Mouse (Mus musculus) intestine, postnatal 0 days (tissue): ENCODE data around the gene Gpr19. TPM values are rescaled to one million over a fixed set of nuclear protein-coding genes. Genes with fewer than 3 reads are reported as not detected.

Experiments used
- ATAC-seq: fragments of 200-750 bp; cut with Nextera tagmentation; 2 replicates; pipeline ENCODE4 v1.8.0; 2017; ENCODE audit warnings: mild to moderate bottlenecking, moderate TSS enrichment, moderate library complexity
- H3K27ac ChIP-seq: fragments of 300-500 bp; sonication (generic); 2 replicates; pipeline ENCODE4 v1.5.1; 2014; ENCODE audit warnings: mild to moderate bottlenecking, low read depth, low read length, moderate library complexity
- H3K27me3 ChIP-seq: fragments of 300-500 bp; sonication (generic); replicated peaks from 2 replicates; pipeline ENCODE4 v1.6.1; 2014; ENCODE audit warnings: low read length, mixed read lengths; ENCODE audit not compliant: control insufficient read depth, insufficient read depth
- H3K36me3 ChIP-seq: fragments of 300-500 bp; sonication (generic); 2 replicates; pipeline ENCODE4 v1.6.1; 2014; ENCODE audit warnings: mild to moderate bottlenecking, moderate library complexity; ENCODE audit not compliant: control insufficient read depth, insufficient read depth
- H3K4me1 ChIP-seq: fragments of 300-500 bp; sonication (generic); replicated peaks from 2 replicates; pipeline ENCODE4 v1.6.1; 2014; ENCODE audit warnings: antibody characterized with exemption, low read length, mixed read lengths; ENCODE audit not compliant: control insufficient read depth, insufficient read depth
- H3K4me2 ChIP-seq: fragments of 300-500 bp; sonication (generic); replicated peaks from 2 replicates; pipeline ENCODE4 v1.6.1; 2014; ENCODE audit warnings: low read depth, mild to moderate bottlenecking, moderate library complexity
- H3K4me3 ChIP-seq: fragments of 300-500 bp; sonication (generic); 2 replicates; pipeline ENCODE4 v1.5.1; 2014; ENCODE audit warnings: low read depth, low read length
- H3K9ac ChIP-seq: fragments of 300-500 bp; sonication (generic); 2 replicates; pipeline ENCODE4 v1.6.1; 2014; ENCODE audit warnings: mild to moderate bottlenecking, low read depth, low read length
- H3K9me3 ChIP-seq: fragments of 300-500 bp; sonication (generic); 2 replicates; pipeline ENCODE4 v1.6.1; 2016; ENCODE audit warnings: mixed run types; ENCODE audit not compliant: control insufficient read depth
- CTCF ChIP-seq: sonication (generic); IDR thresholded peaks from 2 replicates; pipeline ENCODE4 v1.5.1; 2016; ENCODE audit warnings: low read depth, mild to moderate bottlenecking, control low read depth, antibody characterized with exemption, moderate library complexity
- WGBS: fragments of 180-500 bp; shearing (Covaris S2); extraction: QIAGEN DNeasy Blood & Tissue Kit; methylation state at CpG from one replicate; pipeline ENCODE4 v1.1.7; 2014; 5-methylcytosine and 5-hydroxymethylcytosine counted together
- polyA plus RNA-seq: library from polyadenylated mRNA; unstranded; fragments of >200 nt; fragmentation: Nextera tagmentation; extraction: Ambion mirVana; gene quantifications from 2 replicates; pipeline ENCODE4 v1.2.1, GENCODE M21; 2015

The Gpr19 gene
- 6.5 and 7.3 TPM in 2 replicates for polyA plus RNA-seq

- Histone ChIP-seq H3K9me3 (no peaks in the 10 kb centered on the region), H3K27ac (peak within 1 kb of the TSS; percentile 97), H3K27me3 (no peaks in the 10 kb centered on the region), H3K4me1 (peaks cover 4% of the 10 kb centered on the region), H3K4me3 (peak within 1 kb of the TSS; percentile 43), H3K9ac (peak within 1 kb of the TSS; percentile 60), H3K4me2 (peak within 1 kb of the TSS; percentile 73), H3K36me3 (no peaks in the 10 kb centered on the region)
- ATAC-seq, result peak; percentile 96
- TF ChIP-seq CTCF, result peak; percentile 54
- WGBS, result under 1% methylated on average over 51 of the region's 51 CpGs
These were observed at the start of gene Gpr19 for GRCm38 (mm10) chr6:134898095-134898965. TSS of gene Gpr19 (minus strand) at chr6:134898578.

GRCm38 (mm10) chr6:134947311-134948087, 49.1 kb upstream of the Gpr19 start:
- H3K4me1 ChIP-seq, result no peaks in the 10 kb centered on the region
- H3K27me3 ChIP-seq, result no peaks in the 10 kb centered on the region
- peak; percentile 77 for TF ChIP-seq CTCF
- H3K9ac ChIP-seq, result no peak overlapping the region
- H3K9me3 ChIP-seq, result no peaks in the 10 kb centered on the region
- no peak overlapping the region for H3K4me3 ChIP-seq
- no peak overlapping the region for H3K27ac ChIP-seq
- H3K4me2 ChIP-seq, result no peak overlapping the region; the same call in 1 of the 2 replicates
- 48% methylated on average over 13 of the region's 13 CpGs for WGBS
- ATAC-seq, result no peak
- H3K36me3 ChIP-seq, result no peaks in the 10 kb centered on the region; the same call in 1 of the 2 replicates

GRCm38 (mm10) chr6:134946858-134947257, 48.5 kb upstream of the Gpr19 start:
- H3K4me2 ChIP-seq, result no peak overlapping the region; the same call in 1 of the 2 replicates
- WGBS, result 73% methylated on average over 9 of the region's 9 CpGs
- no peak overlapping the region for H3K4me3 ChIP-seq
- H3K27me3 ChIP-seq, result no peaks in the 10 kb centered on the region
- H3K9me3 ChIP-seq, result no peaks in the 10 kb centered on the region
- H3K4me1 ChIP-seq, result 0 out of 2 replicates have a peak, but pooled peaks cover 2% of the 10 kb centered on the region
- TF ChIP-seq CTCF, result no peak
- H3K36me3 ChIP-seq, result no peaks in the 10 kb centered on the region; the same call in 1 of the 2 replicates
- H3K27ac ChIP-seq, result no peak overlapping the region
- H3K9ac ChIP-seq, result no peak overlapping the region
- ATAC-seq, result no peak

GRCm38 (mm10) chr6:134946054-134946453, 47.7 kb upstream of the Gpr19 start:
- ATAC-seq, result no peak
- 60% methylated on average over 6 of the region's 6 CpGs for WGBS

GRCm38 (mm10) chr6:134943759-134944407, 45.5 kb upstream of the Gpr19 start:
- Histone ChIP-seq H3K4me1 (0 out of 2 replicates have a peak, but pooled peaks cover 2% of the 10 kb centered on the region), H3K4me2 (no peak overlapping the region), H3K9me3 (no peaks in the 10 kb centered on the region), H3K27ac (no peak overlapping the region), H3K9ac (no peak overlapping the region), H3K36me3 (0 out of 2 replicates have a peak, but pooled peaks cover 7% of the 10 kb centered on the region), H3K27me3 (no peaks in the 10 kb centered on the region), H3K4me3 (no peak overlapping the region)
- 81% methylated on average over 13 of the region's 13 CpGs for WGBS
- no peak for ATAC-seq
- TF ChIP-seq CTCF, result no peak

More at GRCm38 (mm10) chr6:134946054-134946453, 47.7 kb upstream of the Gpr19 start:
- peaks cover 7% of the 10 kb centered on the region; the same call in 1 of the 2 replicates for H3K36me3 ChIP-seq
- H3K9ac ChIP-seq, result no peak overlapping the region
- no peaks in the 10 kb centered on the region for H3K9me3 ChIP-seq
- no peak for TF ChIP-seq CTCF
- no peak overlapping the region for H3K4me3 ChIP-seq
- H3K27ac ChIP-seq, result no peak overlapping the region
- 0 out of 2 replicates have a peak, but pooled peaks cover 2% of the 10 kb centered on the region for H3K4me1 ChIP-seq
- H3K4me2 ChIP-seq, result no peak overlapping the region
- no peaks in the 10 kb centered on the region for H3K27me3 ChIP-seq
